Mouse (Mus musculus): ENCODE results near the gene Otoa. TPM values are rescaled to one million over a fixed set of nuclear protein-coding genes. Genes with fewer than 3 reads are reported as not detected.

Otoa gene
- 0.11 TPM in 1 of 2 replicates, not detected in the other for polyA plus RNA-seq (2014; fragmentation: Nextera tagmentation; extraction: Ambion mirVana)

- WGBS, result 90% methylated on average over 4 of the region's 4 CpGs
- no peaks in the 10 kb centered on the region for H3K36me3 ChIP-seq (ENCODE audit: control insufficient read depth, insufficient read depth, low read length)
- no peaks in the 10 kb centered on the region for H3K27me3 ChIP-seq (ENCODE audit: control insufficient read depth, insufficient read depth, low read length)
- no peak for DNase-seq (ENCODE audit: low spot score)
- no peak within 1 kb of the TSS for H3K4me3 ChIP-seq (ENCODE audit: low read depth, low read length)
- H3K4me1 ChIP-seq (replicated peaks; ENCODE audit: control insufficient read depth, insufficient read depth, low read length), result peaks cover 8% of the 10 kb centered on the region; the same call in 1 of the 2 replicates
- ATAC-seq (replicated peaks; ENCODE audit: low FRiP score), result no peak
- H3K9ac ChIP-seq (ENCODE audit: low read length), result no peak within 1 kb of the TSS
- H3K4me2 ChIP-seq (ENCODE audit: low read depth, low read length, severe bottlenecking), result no peak within 1 kb of the TSS
- no peaks in the 10 kb centered on the region for H3K9me3 ChIP-seq (ENCODE audit: control insufficient read depth, low read length)
- H3K27ac ChIP-seq (ENCODE audit: low read depth, low read length), result no peak within 1 kb of the TSS
Observed at GRCm38 (mm10) chr7:121081350-121081749, at the start of gene Otoa. TSS of gene Otoa (plus strand) at chr7:121081650.

- peaks cover 9% of the 10 kb centered on the region; the same call in 1 of the 2 replicates for H3K4me1 ChIP-seq (replicated peaks; ENCODE audit: control insufficient read depth, insufficient read depth, low read length)
- H3K27me3 ChIP-seq (ENCODE audit: control insufficient read depth, insufficient read depth, low read length), result no peaks in the 10 kb centered on the region
- H3K9ac ChIP-seq (ENCODE audit: low read length), result peak within 1 kb of the TSS; percentile 99
- DNase-seq (ENCODE audit: low spot score), result peak; percentile 98
- H3K4me3 ChIP-seq (ENCODE audit: low read depth, low read length), result peak within 1 kb of the TSS; percentile 96
- H3K4me2 ChIP-seq (ENCODE audit: low read depth, low read length, severe bottlenecking), result peak within 1 kb of the TSS; percentile 81
- H3K9me3 ChIP-seq (ENCODE audit: control insufficient read depth, low read length), result no peaks in the 10 kb centered on the region
- H3K27ac ChIP-seq (ENCODE audit: low read depth, low read length), result peak within 1 kb of the TSS; percentile 97
- H3K36me3 ChIP-seq (ENCODE audit: control insufficient read depth, insufficient read depth, low read length), result no peaks in the 10 kb centered on the region
- ATAC-seq (replicated peaks; ENCODE audit: low FRiP score), result peak; percentile 96
- 3% methylated on average over 42 of the region's 43 CpGs for WGBS
Observed at GRCm38 (mm10) chr7:121033856-121034652, 47.4 kb upstream of the Otoa start, which contains the start of gene Mettl9. TSS of gene Mettl9 (plus strand) at chr7:121034445.

GRCm38 (mm10) chr7:121034701-121035141 lies 46.7 kb upstream of the Otoa start:
- ATAC-seq (replicated peaks; ENCODE audit: low FRiP score) (peak; percentile 81), DNase-seq (ENCODE audit: low spot score) (no peak)
- Histone ChIP-seq H3K4me2 (ENCODE audit: low read depth, low read length, severe bottlenecking) (peak overlapping the region; percentile 81), H3K36me3 (ENCODE audit: control insufficient read depth, insufficient read depth, low read length) (no peaks in the 10 kb centered on the region), H3K4me1 (replicated peaks; ENCODE audit: control insufficient read depth, insufficient read depth, low read length) (peaks cover 9% of the 10 kb centered on the region; the same call in 1 of the 2 replicates), H3K27ac (ENCODE audit: low read depth, low read length) (peak overlapping the region; percentile 97), H3K9me3 (ENCODE audit: control insufficient read depth, low read length) (no peaks in the 10 kb centered on the region), H3K27me3 (ENCODE audit: control insufficient read depth, insufficient read depth, low read length) (no peaks in the 10 kb centered on the region), H3K4me3 (ENCODE audit: low read depth, low read length) (peak overlapping the region; percentile 96), H3K9ac (ENCODE audit: low read length) (peak overlapping the region; percentile 99)
- WGBS, result under 1% methylated on average over 54 of the region's 63 CpGs

GRCm38 (mm10) chr7:121035161-121035721 lies 46.2 kb upstream of the Otoa start:
- Histone ChIP-seq H3K9ac (ENCODE audit: low read length) (peak overlapping the region; percentile 99), H3K36me3 (ENCODE audit: control insufficient read depth, insufficient read depth, low read length) (no peaks in the 10 kb centered on the region), H3K27me3 (ENCODE audit: control insufficient read depth, insufficient read depth, low read length) (no peaks in the 10 kb centered on the region), H3K27ac (ENCODE audit: low read depth, low read length) (peak overlapping the region; percentile 97), H3K4me3 (ENCODE audit: low read depth, low read length) (peak overlapping the region; percentile 96), H3K4me2 (ENCODE audit: low read depth, low read length, severe bottlenecking) (peak overlapping the region; percentile 81), H3K9me3 (ENCODE audit: control insufficient read depth, low read length) (no peaks in the 10 kb centered on the region), H3K4me1 (replicated peaks; ENCODE audit: control insufficient read depth, insufficient read depth, low read length) (peaks cover 9% of the 10 kb centered on the region; the same call in 1 of the 2 replicates)
- ATAC-seq (replicated peaks; ENCODE audit: low FRiP score) (peak; percentile 58), DNase-seq (ENCODE audit: low spot score) (no peak)
- WGBS, result under 1% methylated on average over 24 of the region's 24 CpGs

GRCm38 (mm10) chr7:121040595-121040994 lies 40.9 kb upstream of the Otoa start:
- no peak overlapping the region for H3K4me3 ChIP-seq (ENCODE audit: low read depth, low read length)
- no peak for ATAC-seq (replicated peaks; ENCODE audit: low FRiP score)
- H3K36me3 ChIP-seq (ENCODE audit: control insufficient read depth, insufficient read depth, low read length), result no peaks in the 10 kb centered on the region
- DNase-seq (ENCODE audit: low spot score), result no peak
- H3K4me1 ChIP-seq (replicated peaks; ENCODE audit: control insufficient read depth, insufficient read depth, low read length), result peaks cover 9% of the 10 kb centered on the region; the same call in 1 of the 2 replicates
- no peaks in the 10 kb centered on the region for H3K9me3 ChIP-seq (ENCODE audit: control insufficient read depth, low read length)
- no peak overlapping the region for H3K27ac ChIP-seq (ENCODE audit: low read depth, low read length)
- H3K27me3 ChIP-seq (ENCODE audit: control insufficient read depth, insufficient read depth, low read length), result no peaks in the 10 kb centered on the region
- H3K9ac ChIP-seq (ENCODE audit: low read length), result no peak overlapping the region
- WGBS, result 97% methylated on average over 4 of the region's 4 CpGs
- H3K4me2 ChIP-seq (ENCODE audit: low read depth, low read length, severe bottlenecking), result no peak overlapping the region

- Histone ChIP-seq H3K9ac (ENCODE audit: low read length) (no peak overlapping the region), H3K4me3 (ENCODE audit: low read depth, low read length) (no peak overlapping the region), H3K27me3 (ENCODE audit: control insufficient read depth, insufficient read depth, low read length) (no peaks in the 10 kb centered on the region), H3K36me3 (ENCODE audit: control insufficient read depth, insufficient read depth, low read length) (no peaks in the 10 kb centered on the region), H3K27ac (ENCODE audit: low read depth, low read length) (no peak overlapping the region), H3K9me3 (ENCODE audit: control insufficient read depth, low read length) (no peaks in the 10 kb centered on the region), H3K4me1 (replicated peaks; ENCODE audit: control insufficient read depth, insufficient read depth, low read length) (0 out of 2 replicates have a peak, but pooled peaks cover 4% of the 10 kb centered on the region), H3K4me2 (ENCODE audit: low read depth, low read length, severe bottlenecking) (no peak overlapping the region)
- WGBS, result 88% methylated on average over 1 of the region's 1 CpGs
- DNase-seq (ENCODE audit: low spot score) (no peak), ATAC-seq (replicated peaks; ENCODE audit: low FRiP score) (no peak)
Observed at GRCm38 (mm10) chr7:121041989-121042388, 39.5 kb upstream of the Otoa start.

- no peak for DNase-seq (ENCODE audit: low spot score)
- no peak for ATAC-seq (replicated peaks; ENCODE audit: low FRiP score)
- no peaks in the 10 kb centered on the region for H3K36me3 ChIP-seq (ENCODE audit: control insufficient read depth, insufficient read depth, low read length)
- H3K27ac ChIP-seq (ENCODE audit: low read depth, low read length), result no peak overlapping the region
- H3K4me3 ChIP-seq (ENCODE audit: low read depth, low read length), result no peak overlapping the region
- H3K9ac ChIP-seq (ENCODE audit: low read length), result no peak overlapping the region
- no peak overlapping the region for H3K4me2 ChIP-seq (ENCODE audit: low read depth, low read length, severe bottlenecking)
- H3K27me3 ChIP-seq (ENCODE audit: control insufficient read depth, insufficient read depth, low read length), result no peaks in the 10 kb centered on the region
- H3K9me3 ChIP-seq (ENCODE audit: control insufficient read depth, low read length), result no peaks in the 10 kb centered on the region
- H3K4me1 ChIP-seq (replicated peaks; ENCODE audit: control insufficient read depth, insufficient read depth, low read length), result 0 out of 2 replicates have a peak, but pooled peaks cover 2% of the 10 kb centered on the region
- 94% methylated on average over 3 of the region's 3 CpGs for WGBS
Observed at GRCm38 (mm10) chr7:121043004-121043403, 38.4 kb upstream of the Otoa start.

- Histone ChIP-seq H3K9ac (ENCODE audit: low read length) (no peak overlapping the region), H3K27me3 (ENCODE audit: control insufficient read depth, insufficient read depth, low read length) (no peaks in the 10 kb centered on the region), H3K27ac (ENCODE audit: low read depth, low read length) (no peak overlapping the region), H3K4me1 (replicated peaks; ENCODE audit: control insufficient read depth, insufficient read depth, low read length) (no peaks in the 10 kb centered on the region), H3K9me3 (ENCODE audit: control insufficient read depth, low read length) (no peaks in the 10 kb centered on the region), H3K4me3 (ENCODE audit: low read depth, low read length) (no peak overlapping the region), H3K4me2 (ENCODE audit: low read depth, low read length, severe bottlenecking) (no peak overlapping the region), H3K36me3 (ENCODE audit: control insufficient read depth, insufficient read depth, low read length) (no peaks in the 10 kb centered on the region)
- no peak for ATAC-seq (replicated peaks; ENCODE audit: low FRiP score)
- no peak for DNase-seq (ENCODE audit: low spot score)
- 95% methylated on average over 1 of the region's 1 CpGs for WGBS
Observed at GRCm38 (mm10) chr7:121043510-121043909, 37.9 kb upstream of the Otoa start.

Data from forebrain, embryonic 11.5 days (tissue).